Mouse (Mus musculus): Measurements from ENCODE around the gene BB287469. TPM values are rescaled to one million over a fixed set of nuclear protein-coding genes. Genes with fewer than 3 reads are reported as not detected.
"Not testable (repeated sequence)": the region's sequence is repeated elsewhere in the genome, so short reads cannot be mapped to it uniquely, and the experiment has no call there.

The BB287469 gene
- polyA plus RNA-seq, 1 experiment from 2014 or later = not detected

DNA sequence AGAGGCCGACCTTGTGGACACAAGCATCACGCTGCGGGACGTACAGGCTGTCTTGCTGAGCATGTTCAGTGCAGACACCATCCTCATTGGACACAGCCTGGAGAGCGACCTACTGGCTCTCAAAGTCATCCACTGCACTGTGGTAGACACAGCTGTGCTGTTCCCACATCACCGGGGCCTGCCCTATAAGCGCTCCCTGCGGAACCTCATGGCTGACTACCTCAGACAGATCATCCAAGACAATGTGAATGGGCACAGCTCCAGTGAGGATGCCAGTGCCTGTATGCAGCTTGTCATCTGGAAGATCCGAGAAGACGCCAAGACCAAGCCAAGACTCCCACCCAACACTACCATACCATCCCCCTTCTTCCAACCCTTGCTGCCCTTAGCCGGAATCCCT is 47.3 kb downstream of the BB287469 start:
- not testable (repeated sequence) for DNase-seq (ENCODE audit: low spot score); H3K9ac ChIP-seq (ENCODE audit: low read depth, low read length); H3K4me1 ChIP-seq (ENCODE audit: control insufficient read depth, insufficient read depth, low read length); H3K27me3 ChIP-seq (replicated peaks; ENCODE audit: control insufficient read depth, insufficient read depth, low read length); H3K4me3 ChIP-seq (ENCODE audit: low read depth, low read length); ATAC-seq (ENCODE audit: low read depth); H3K4me2 ChIP-seq (ENCODE audit: low read depth, low read length); H3K27ac ChIP-seq (replicated peaks; ENCODE audit: low read depth, low read length); H3K36me3 ChIP-seq (ENCODE audit: control insufficient read depth, insufficient read depth, low read length); H3K9me3 ChIP-seq (ENCODE audit: control insufficient read depth, low read length)
- 97% methylated on average over 5 of the region's 11 CpGs for WGBS

DNA sequence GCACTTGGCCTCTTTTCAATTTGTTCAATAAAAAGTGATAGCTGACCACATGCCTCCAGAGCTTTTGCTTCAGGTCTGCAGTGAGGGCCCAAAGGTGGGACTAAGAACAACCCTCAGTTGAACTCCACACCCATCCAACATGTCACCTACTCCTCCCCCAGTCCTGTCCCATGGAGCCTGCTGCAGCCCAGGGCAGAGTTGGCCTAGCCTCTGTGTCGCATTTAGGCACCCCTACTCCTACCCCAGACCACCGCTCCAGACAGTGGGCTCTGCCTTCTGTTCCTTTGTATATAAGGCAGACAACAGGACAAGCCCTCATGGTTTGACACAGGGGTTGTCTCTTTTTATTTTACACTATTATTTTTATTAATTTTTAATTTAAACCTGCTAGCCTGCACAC is 47.7 kb downstream of the BB287469 start:
- H3K36me3 ChIP-seq (ENCODE audit: control insufficient read depth, insufficient read depth, low read length); H3K27ac ChIP-seq (replicated peaks; ENCODE audit: low read depth, low read length); ATAC-seq (ENCODE audit: low read depth); H3K4me1 ChIP-seq (ENCODE audit: control insufficient read depth, insufficient read depth, low read length); H3K4me2 ChIP-seq (ENCODE audit: low read depth, low read length); H3K9me3 ChIP-seq (ENCODE audit: control insufficient read depth, low read length); H3K27me3 ChIP-seq (replicated peaks; ENCODE audit: control insufficient read depth, insufficient read depth, low read length); H3K4me3 ChIP-seq (ENCODE audit: low read depth, low read length); H3K9ac ChIP-seq (ENCODE audit: low read depth, low read length); DNase-seq (ENCODE audit: low spot score): not testable (repeated sequence)
- 78% methylated on average over 2 of the region's 2 CpGs for WGBS

Other genes with a start within 250 kb of the BB287469 start
- not detected in 2 replicates for gene Oog1, start 213.9 kb upstream of the BB287469 start, polyA plus RNA-seq (2014; fragmentation: Nextera tagmentation; extraction: Ambion mirVana)
- not detected in 2 replicates for gene Gm4027, start 197.7 kb upstream of the BB287469 start, polyA plus RNA-seq (2014; fragmentation: Nextera tagmentation; extraction: Ambion mirVana)
- gene Gm16381, start 172.0 kb upstream of the BB287469 start, polyA plus RNA-seq (2014; fragmentation: Nextera tagmentation; extraction: Ambion mirVana) = not detected in 2 replicates
- not detected in 2 replicates for gene Gm21319, start 40.8 kb upstream of the BB287469 start, polyA plus RNA-seq (2014; fragmentation: Nextera tagmentation; extraction: Ambion mirVana)
- gene Gm21936, start 21.1 kb upstream of the BB287469 start, polyA plus RNA-seq (2014; fragmentation: Nextera tagmentation; extraction: Ambion mirVana) = not detected in 2 replicates
- not detected in 2 replicates for gene Gm2001, start 25.8 kb downstream of the BB287469 start, polyA plus RNA-seq (2014; fragmentation: Nextera tagmentation; extraction: Ambion mirVana)
- not detected in 2 replicates for gene Gm2016, start 57.5 kb downstream of the BB287469 start, polyA plus RNA-seq (2014; fragmentation: Nextera tagmentation; extraction: Ambion mirVana)
- gene Gm2022, start 78.8 kb downstream of the BB287469 start, polyA plus RNA-seq (2014; fragmentation: Nextera tagmentation; extraction: Ambion mirVana) = not detected in 2 replicates
- gene Gm2035, start 103.3 kb downstream of the BB287469 start, polyA plus RNA-seq (2014; fragmentation: Nextera tagmentation; extraction: Ambion mirVana) = not detected in 2 replicates
- gene Gm2042, start 137.5 kb downstream of the BB287469 start, polyA plus RNA-seq (2014; fragmentation: Nextera tagmentation; extraction: Ambion mirVana) = not detected in 2 replicates
- not detected in 2 replicates for gene Gm2075, start 195.3 kb downstream of the BB287469 start, polyA plus RNA-seq (2014; fragmentation: Nextera tagmentation; extraction: Ambion mirVana)
- not detected in 2 replicates for gene Gm6803, start 202.2 kb downstream of the BB287469 start, polyA plus RNA-seq (2014; fragmentation: Nextera tagmentation; extraction: Ambion mirVana)
- gene Gm2056, start 210.4 kb downstream of the BB287469 start, polyA plus RNA-seq (2014; fragmentation: Nextera tagmentation; extraction: Ambion mirVana) = not detected in 2 replicates

Measured in embryonic facial prominence, embryonic 14.5 days (tissue).